Mouse (Mus musculus) intestine, embryonic 14.5 days (tissue): ENCODE results near the gene Pard3. TPM values are rescaled to one million over a fixed set of nuclear protein-coding genes. Genes with fewer than 3 reads are reported as not detected.

ENCODE experiments used
- ATAC-seq: fragments of 200-750 bp; cut with Nextera tagmentation; replicated peaks from 2 replicates; pipeline ENCODE4 v1.8.0; 2017; ENCODE audit warnings: low read depth, moderate number of reproducible peaks, moderate TSS enrichment, moderate library complexity; ENCODE audit not compliant: low FRiP score, low TSS enrichment
- DNase-seq: peaks from one replicate; pipeline ENCODE4 v3.0.0-alpha.2; 2018; ENCODE audit warnings: low spot score
- H3K27ac ChIP-seq: fragments of 300-500 bp; sonication (generic); 2 replicates; pipeline ENCODE4 v1.5.1; 2014; ENCODE audit warnings: low read depth, mild to moderate bottlenecking, control low read depth
- H3K27me3 ChIP-seq: fragments of 300-500 bp; sonication (generic); replicated peaks from 2 replicates; pipeline ENCODE4 v1.6.1; 2014; ENCODE audit warnings: low read length, control low read depth; ENCODE audit not compliant: control insufficient read depth, insufficient read depth
- H3K36me3 ChIP-seq: fragments of 300-500 bp; sonication (generic); 2 replicates; pipeline ENCODE4 v1.6.1; 2014; ENCODE audit warnings: low read length, control low read depth; ENCODE audit not compliant: control insufficient read depth, insufficient read depth
- H3K4me1 ChIP-seq: fragments of 300-500 bp; sonication (generic); replicated peaks from 2 replicates; pipeline ENCODE4 v1.6.1; 2014; ENCODE audit warnings: low read length, control low read depth, mixed read lengths; ENCODE audit not compliant: control insufficient read depth, insufficient read depth
- H3K4me2 ChIP-seq: fragments of 300-500 bp; sonication (generic); 2 replicates; pipeline ENCODE4 v1.6.1; 2014; ENCODE audit warnings: low read length
- H3K4me3 ChIP-seq: fragments of 300-500 bp; sonication (generic); 2 replicates; pipeline ENCODE4 v1.5.1; 2014; ENCODE audit warnings: low read depth, low read length, control low read depth, mixed read lengths
- H3K9ac ChIP-seq: fragments of 300-500 bp; sonication (generic); 2 replicates; pipeline ENCODE4 v1.6.1; 2014; ENCODE audit warnings: mild to moderate bottlenecking, low read length
- H3K9me3 ChIP-seq: fragments of 300-500 bp; sonication (generic); 2 replicates; pipeline ENCODE4 v1.6.1; 2016; ENCODE audit warnings: low read length, control low read depth; ENCODE audit not compliant: control insufficient read depth
- WGBS: fragments of 180-500 bp; shearing (Covaris S2); extraction: QIAGEN DNeasy Blood & Tissue Kit; methylation state at CpG from one replicate; pipeline ENCODE4 v1.1.7; 2014; 5-methylcytosine and 5-hydroxymethylcytosine counted together
- polyA plus RNA-seq: library from polyadenylated mRNA; unstranded; fragments of >200 nt; fragmentation: Nextera tagmentation; extraction: Ambion mirVana; gene quantifications from 2 replicates; pipeline ENCODE4 v1.2.1, GENCODE M21; 2014

Pard3 gene
- polyA plus RNA-seq, 1 experiment from 2014 or later, result 36.6 TPM

DNA sequence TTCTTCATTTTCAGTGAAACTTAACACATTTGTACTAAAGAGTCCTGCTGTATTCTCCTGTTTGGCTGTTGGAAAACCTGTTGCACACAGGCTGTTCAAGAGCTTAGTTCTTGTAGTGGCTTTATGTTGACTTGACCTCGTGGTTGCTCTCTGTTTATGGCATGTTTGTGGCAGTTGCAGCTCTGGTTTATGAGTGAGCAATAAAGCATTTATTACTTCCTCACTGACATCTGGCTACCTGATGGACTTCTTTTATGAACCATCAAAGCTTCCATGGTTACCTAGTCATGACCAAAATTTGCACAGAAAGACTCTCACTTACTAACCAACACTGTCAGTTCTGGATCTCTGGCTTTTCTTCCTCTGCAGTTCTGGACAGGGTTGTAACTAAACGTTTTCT is 314.1 kb downstream of the Pard3 start:
- ATAC-seq, result no peak
- no peak overlapping the region for H3K4me2 ChIP-seq
- WGBS, result 50% methylated on average over 2 of the region's 2 CpGs
- H3K4me3 ChIP-seq, result no peak overlapping the region
- no peak for DNase-seq
- H3K27ac ChIP-seq, result no peak overlapping the region
- H3K36me3 ChIP-seq, result peaks cover 17% of the 10 kb centered on the region
- H3K27me3 ChIP-seq, result no peaks in the 10 kb centered on the region
- no peaks in the 10 kb centered on the region for H3K9me3 ChIP-seq
- H3K4me1 ChIP-seq, result peaks cover 4% of the 10 kb centered on the region; the same call in 1 of the 2 replicates
- no peak overlapping the region for H3K9ac ChIP-seq

DNA sequence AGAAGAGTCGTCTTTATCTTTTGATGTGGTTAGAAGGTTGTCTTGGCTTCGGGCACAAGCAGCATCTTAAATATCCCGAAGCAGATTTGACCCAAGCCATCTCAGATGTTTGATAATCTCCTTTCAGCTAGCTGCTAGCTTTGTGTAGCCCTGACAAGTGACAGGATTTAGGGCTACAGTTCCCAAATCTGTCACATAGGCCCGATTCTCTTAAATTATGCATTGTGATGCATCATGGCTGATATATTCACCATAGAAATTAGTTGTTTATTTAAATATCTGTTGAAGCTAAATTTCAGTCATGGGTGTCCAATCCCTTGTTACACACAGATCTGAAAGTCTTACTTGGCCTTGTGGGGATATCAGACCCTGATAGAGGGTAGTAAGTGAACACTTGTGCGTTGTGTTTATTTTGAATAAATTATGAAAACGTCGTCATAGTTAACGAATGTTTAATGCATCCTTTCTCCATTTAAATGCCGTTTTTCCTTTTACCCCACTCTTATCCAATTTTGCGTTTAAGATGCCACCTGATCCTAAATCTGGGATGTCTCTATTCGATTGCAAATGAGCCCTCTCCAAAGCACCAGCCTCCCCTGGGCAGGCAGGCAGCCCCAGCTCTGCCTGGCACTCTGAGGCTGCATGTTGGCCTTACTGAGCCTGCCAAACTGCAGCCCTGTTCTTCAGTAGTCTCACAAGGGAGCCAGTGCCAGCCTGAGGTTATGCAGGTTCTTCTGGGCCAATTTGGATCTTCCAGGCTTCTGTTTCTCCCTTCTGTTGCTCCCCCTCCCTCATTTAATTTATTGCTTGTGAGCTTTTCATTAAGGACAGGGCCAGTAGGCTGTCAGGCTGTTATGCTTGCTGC is 315.5 kb downstream of the Pard3 start:
- no peak for ATAC-seq
- Histone ChIP-seq H3K4me1 (peaks cover 4% of the 10 kb centered on the region; the same call in 1 of the 2 replicates), H3K36me3 (peaks cover 27% of the 10 kb centered on the region), H3K9me3 (peaks cover 4% of the 10 kb centered on the region; the same call in 1 of the 2 replicates), H3K27me3 (no peaks in the 10 kb centered on the region), H3K4me3 (no peak overlapping the region), H3K27ac (no peak overlapping the region), H3K9ac (no peak overlapping the region), H3K4me2 (no peak overlapping the region)
- DNase-seq, result no peak
- WGBS, result 78% methylated on average over 11 of the region's 11 CpGs

DNA sequence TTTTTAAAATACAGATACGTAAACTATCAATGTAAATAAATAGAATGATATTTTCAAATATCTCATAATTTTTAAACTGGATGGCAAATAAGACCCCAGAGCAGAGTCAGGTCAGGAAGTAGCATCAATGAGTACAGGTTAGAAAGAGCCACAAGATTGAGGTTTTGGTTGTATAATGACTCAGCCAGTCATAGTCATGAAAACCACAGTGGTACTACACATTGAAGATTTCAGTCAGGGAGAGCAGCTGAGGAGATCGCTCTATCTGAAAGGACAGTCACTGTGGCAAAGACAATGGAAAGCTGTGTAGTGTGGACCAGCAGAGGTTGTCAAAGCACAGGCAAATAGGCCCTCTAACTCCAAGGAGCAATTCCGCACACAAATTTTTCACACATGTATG is 317.6 kb downstream of the Pard3 start:
- peaks cover 4% of the 10 kb centered on the region; the same call in 1 of the 2 replicates for H3K4me1 ChIP-seq
- H3K27me3 ChIP-seq, result no peaks in the 10 kb centered on the region
- peaks cover 27% of the 10 kb centered on the region for H3K36me3 ChIP-seq
- no peak overlapping the region for H3K4me2 ChIP-seq
- no peak for DNase-seq
- no peak overlapping the region for H3K4me3 ChIP-seq
- ATAC-seq, result no peak
- H3K9ac ChIP-seq, result no peak overlapping the region
- H3K27ac ChIP-seq, result no peak overlapping the region
- WGBS, result 98% methylated on average over 3 of the region's 3 CpGs
- H3K9me3 ChIP-seq, result peaks cover 4% of the 10 kb centered on the region; the same call in 1 of the 2 replicates

DNA sequence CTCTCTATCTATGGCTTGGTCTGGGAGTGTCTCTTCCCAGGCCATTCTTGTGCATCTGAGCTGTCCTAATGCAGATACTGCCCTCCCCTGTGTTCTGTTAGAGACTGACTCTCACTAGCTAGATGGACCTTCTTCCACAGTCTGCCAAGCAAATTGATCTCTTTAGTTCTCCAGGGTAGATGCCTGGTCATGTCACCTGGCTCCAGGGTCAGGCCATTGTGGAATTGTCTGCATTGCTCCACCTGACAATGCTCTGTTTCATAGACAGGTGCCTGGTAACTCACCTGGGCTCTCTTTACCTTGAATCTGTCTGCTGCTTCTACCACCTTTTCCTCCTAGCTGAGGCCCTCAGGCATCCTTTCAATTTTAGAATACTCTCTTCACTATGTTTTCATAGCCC is 329.0 kb downstream of the Pard3 start:
- H3K36me3 ChIP-seq, result peaks cover 48% of the 10 kb centered on the region
- no peak overlapping the region for H3K9ac ChIP-seq
- no peaks in the 10 kb centered on the region for H3K4me1 ChIP-seq
- DNase-seq (no peak), ATAC-seq (no peak)
- peaks cover 7% of the 10 kb centered on the region for H3K9me3 ChIP-seq
- no peak overlapping the region for H3K4me2 ChIP-seq
- H3K4me3 ChIP-seq, result no peak overlapping the region
- H3K27ac ChIP-seq, result no peak overlapping the region
- H3K27me3 ChIP-seq, result no peaks in the 10 kb centered on the region

DNA sequence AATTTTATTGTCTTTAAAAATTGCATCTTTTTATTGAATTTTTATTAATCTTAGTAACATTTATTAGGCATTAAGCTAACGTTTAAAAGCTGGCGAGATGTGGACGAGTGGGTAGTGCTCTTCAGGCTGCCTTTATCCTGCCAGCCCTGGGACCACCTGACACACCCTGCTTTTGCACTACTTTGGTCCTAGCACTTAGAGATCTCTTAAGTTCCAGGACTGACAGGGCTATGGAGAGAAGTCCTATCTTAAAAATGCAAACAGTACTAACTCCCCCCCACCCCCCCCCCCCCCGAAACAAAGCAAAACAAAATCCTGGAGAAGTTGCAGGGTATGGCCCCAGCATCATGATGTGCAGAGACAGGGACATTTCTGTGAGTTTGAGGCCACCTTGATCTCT is 331.8 kb downstream of the Pard3 start:
- no peaks in the 10 kb centered on the region for H3K27me3 ChIP-seq
- no peak overlapping the region for H3K4me2 ChIP-seq
- H3K36me3 ChIP-seq, result peaks cover 44% of the 10 kb centered on the region
- DNase-seq (no peak), ATAC-seq (no peak)
- no peak overlapping the region for H3K9ac ChIP-seq
- no peak overlapping the region for H3K27ac ChIP-seq
- no peaks in the 10 kb centered on the region for H3K4me1 ChIP-seq
- WGBS, result 90% methylated on average over 4 of the region's 4 CpGs
- H3K9me3 ChIP-seq, result no peaks in the 10 kb centered on the region
- no peak overlapping the region for H3K4me3 ChIP-seq

DNA sequence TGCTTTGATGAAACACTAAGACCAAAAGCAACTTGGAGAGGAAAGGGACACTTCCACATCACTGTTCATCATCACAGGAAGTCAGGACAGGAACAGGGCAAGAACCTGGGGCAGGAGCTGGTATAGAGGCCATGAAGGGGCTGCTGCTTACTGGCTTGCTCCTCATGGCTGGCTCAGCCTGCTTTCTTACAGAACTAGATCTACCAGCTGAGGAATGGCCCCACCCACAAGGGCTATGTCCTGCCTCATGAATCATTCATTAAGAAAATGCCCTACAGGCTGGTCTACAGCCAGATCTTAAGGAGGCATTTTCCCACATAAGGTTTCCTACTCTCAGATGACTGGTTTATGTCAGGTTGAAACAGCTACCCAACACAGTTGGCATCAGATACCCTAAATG is 342.1 kb downstream of the Pard3 start:
- Histone ChIP-seq H3K36me3 (peaks cover 29% of the 10 kb centered on the region), H3K9me3 (no peaks in the 10 kb centered on the region), H3K27ac (no peak overlapping the region), H3K4me2 (no peak overlapping the region), H3K27me3 (no peaks in the 10 kb centered on the region), H3K4me1 (no peaks in the 10 kb centered on the region), H3K9ac (no peak overlapping the region), H3K4me3 (no peak overlapping the region)
- ATAC-seq, result no peak
- DNase-seq, result no peak

DNA sequence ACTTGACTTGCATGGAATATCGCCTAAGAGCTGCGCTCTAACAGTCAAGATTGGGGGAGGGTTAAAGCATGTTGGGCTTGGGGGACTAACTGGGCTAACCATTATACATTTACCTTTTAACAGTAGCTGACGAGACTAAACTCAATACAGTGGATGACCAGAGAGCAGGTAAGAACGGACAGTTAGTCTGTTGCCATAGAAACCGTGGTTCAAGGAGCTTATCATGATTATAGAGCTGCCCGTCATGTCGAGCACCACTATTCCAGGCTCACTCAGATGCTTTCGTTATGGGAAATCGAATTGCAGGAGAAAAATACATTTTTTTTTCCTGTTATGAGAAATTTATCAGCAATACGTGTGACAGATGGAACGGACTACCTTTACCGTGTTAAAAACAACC is 346.9 kb downstream of the Pard3 start:
- ATAC-seq, result no peak
- no peak overlapping the region for H3K4me2 ChIP-seq
- no peaks in the 10 kb centered on the region for H3K27me3 ChIP-seq
- no peak overlapping the region for H3K27ac ChIP-seq
- no peaks in the 10 kb centered on the region for H3K4me1 ChIP-seq
- no peak overlapping the region for H3K9ac ChIP-seq
- no peaks in the 10 kb centered on the region for H3K9me3 ChIP-seq
- H3K36me3 ChIP-seq, result peaks cover 22% of the 10 kb centered on the region
- 87% methylated on average over 12 of the region's 12 CpGs for WGBS
- no peak overlapping the region for H3K4me3 ChIP-seq
- no peak for DNase-seq

DNA sequence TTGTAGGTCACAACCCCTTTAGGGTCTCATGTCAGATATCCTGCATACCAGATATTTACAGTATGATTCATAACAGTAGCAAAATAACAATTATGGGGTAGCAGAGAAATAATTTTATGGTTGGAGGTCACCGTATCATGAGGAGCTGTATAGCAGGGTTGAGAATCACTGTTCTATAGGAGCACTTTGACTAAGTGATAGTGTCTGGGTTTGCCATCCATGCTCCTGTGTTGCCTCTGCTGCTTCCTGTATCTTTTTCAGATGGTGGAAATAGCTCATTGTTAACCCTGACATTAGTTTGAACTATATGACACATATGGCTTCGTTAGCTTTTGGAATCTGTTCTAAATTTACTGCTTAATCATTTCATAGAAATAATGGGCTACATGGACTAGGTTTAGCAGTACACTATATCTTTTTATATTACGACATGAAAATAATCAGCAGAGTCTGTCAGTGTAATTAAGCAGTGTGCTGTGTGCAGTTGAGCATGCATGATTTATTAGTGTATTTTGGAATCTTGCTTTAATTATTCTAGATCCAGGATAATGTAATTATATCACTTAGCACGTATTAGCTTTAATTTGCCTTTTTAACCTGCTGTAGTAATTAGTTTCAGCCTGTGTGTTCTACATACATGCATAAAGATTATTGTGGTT is 347.6 kb downstream of the Pard3 start:
- Histone ChIP-seq H3K4me1 (no peaks in the 10 kb centered on the region), H3K9ac (no peak overlapping the region), H3K27me3 (no peaks in the 10 kb centered on the region), H3K4me2 (no peak overlapping the region), H3K27ac (no peak overlapping the region), H3K4me3 (no peak overlapping the region), H3K9me3 (no peaks in the 10 kb centered on the region), H3K36me3 (peaks cover 26% of the 10 kb centered on the region)
- DNase-seq, result no peak
- 87% methylated on average over 4 of the region's 4 CpGs for WGBS
- no peak for ATAC-seq
